Mouse (Mus musculus) natural killer cell, adult 2 months (primary cell): Measurements from ENCODE around the gene Sprr3.
"Not testable (repeated sequence)": the region's sequence is repeated elsewhere in the genome, so short reads cannot be mapped to it uniquely, and the experiment has no call there.

Source experiments
- DNase-seq, 2 experiments: peaks; one replicate each; pipeline ENCODE4 v3.0.0; 2022; ENCODE audit warnings: low spot score in 2 of 2

The Sprr3 gene

DNA sequence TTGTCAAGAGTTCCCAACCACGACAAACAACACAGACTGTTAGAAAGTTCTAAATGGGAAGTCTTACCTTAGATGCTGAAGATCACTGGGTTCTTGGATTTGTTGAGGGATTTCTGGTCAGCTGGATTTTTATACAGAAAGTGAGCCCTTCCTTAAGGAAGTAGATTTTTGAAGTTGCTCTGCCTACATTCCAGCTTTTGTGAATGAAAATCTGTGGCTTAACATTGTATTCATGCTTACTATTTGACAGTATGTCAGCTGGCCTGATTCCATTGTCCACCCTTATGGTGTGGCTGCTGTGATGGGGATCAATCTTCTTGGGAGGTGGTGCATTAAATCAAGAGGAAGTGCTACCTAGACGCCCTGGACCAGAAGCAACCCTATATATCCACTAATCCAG is at the start of gene Sprr3:
TSS of gene Sprr3 (minus strand) at position 101 of the 400 bp plus-strand sequence.
- DNase-seq = no peak

DNA sequence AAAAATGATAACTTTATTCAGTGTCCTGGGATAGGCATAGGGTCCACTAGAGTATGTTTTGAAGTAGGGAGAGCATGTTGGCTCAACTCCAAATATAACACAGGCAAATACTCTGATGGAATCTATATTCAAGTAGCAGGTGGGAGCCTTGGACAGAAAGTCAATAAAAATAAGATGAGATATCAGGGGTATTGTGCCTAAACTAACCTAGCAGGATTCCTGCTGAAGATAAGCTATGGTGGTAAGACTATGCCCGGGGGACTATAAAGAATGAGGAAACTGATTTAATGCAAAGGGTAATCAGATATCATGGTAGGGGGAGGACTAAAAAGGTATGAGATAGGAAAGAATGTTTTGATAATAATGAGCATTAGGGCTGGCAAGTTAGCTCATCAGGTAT is 49.7 kb upstream of the Sprr3 start:
- DNase-seq = no peak

DNA sequence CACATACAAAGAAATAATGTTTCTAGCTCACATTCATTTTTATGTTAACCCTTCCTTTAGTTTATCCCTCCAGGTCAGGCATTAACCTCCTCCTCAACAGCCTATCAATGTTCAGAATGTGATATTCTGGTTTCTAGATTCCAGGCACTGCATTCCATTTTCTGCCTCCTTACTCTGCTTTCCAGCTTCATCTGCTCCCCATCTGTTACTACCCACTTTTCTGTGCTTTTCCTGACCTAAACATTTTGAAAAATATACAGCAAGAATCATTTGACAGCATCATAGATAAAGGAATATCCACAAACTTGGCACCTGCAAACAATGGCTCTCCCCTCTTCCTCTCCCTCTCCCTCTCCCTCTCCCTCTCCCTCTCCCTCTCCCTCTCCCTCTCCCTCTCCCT is 45.0 kb upstream of the Sprr3 start:
- no peak for DNase-seq

DNA sequence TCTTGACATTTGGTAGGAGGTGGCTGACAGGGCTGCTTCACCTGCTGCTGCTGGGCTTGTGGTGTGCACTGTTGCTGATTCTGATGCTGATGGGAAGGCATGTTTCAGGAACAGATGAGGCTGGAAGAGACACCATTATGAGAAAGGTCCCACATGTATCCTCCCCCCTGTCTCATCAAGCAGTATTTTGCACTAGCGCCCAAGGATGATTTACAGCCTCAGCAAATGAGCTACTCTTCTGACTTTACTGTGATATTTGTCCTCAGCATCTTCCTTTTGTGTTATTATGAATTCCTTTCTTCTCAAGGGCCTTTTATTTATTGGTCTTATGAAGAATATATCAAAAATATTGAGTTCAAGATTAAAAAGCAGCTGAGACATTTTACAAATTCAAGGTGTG is 41.9 kb upstream of the Sprr3 start, which contains the start of gene Sprr4:
TSS of gene Sprr4 (minus strand) at position 101 of the 400 bp plus-strand sequence.
- no peak for DNase-seq

DNA sequence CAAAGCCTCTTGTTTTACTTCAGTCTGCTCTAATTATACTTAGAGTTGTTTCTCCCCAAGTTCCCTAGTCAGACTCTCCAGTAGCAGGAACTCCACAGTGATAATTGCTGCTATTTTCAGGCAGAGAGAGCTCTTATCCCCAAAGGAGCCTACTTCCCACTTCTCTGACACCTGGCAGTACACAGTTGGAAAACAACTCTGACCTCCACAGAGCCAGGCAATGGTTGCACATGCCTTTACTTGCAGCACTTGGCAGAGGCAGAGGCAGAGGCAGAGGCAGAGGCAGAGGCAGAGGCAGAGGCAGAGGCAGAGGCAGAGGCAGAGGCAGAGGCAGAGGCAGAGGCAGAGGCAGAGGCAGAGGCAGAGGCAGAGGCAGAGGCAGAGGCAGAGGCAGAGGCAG is 31.7 kb upstream of the Sprr3 start:
- not testable (repeated sequence) for DNase-seq

DNA sequence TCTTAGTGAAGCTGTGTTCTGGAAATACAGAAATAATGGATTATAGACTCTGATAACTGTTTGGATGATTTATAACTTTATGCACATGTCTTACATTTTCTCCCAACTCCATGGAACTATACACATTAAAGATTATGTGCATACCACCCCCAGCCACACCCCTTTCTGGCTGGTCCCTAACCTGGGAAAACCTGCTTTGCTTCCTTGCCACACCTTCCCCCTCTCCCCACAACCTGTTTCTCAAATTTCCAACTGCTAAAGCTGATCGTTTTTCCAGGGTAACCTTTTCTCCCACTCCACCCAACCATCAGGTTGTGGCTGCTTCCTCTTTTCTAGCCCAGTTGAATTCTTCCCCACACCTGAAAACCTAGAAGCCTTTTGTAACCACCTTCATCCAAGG is 27.8 kb upstream of the Sprr3 start:
- no peak for DNase-seq

DNA sequence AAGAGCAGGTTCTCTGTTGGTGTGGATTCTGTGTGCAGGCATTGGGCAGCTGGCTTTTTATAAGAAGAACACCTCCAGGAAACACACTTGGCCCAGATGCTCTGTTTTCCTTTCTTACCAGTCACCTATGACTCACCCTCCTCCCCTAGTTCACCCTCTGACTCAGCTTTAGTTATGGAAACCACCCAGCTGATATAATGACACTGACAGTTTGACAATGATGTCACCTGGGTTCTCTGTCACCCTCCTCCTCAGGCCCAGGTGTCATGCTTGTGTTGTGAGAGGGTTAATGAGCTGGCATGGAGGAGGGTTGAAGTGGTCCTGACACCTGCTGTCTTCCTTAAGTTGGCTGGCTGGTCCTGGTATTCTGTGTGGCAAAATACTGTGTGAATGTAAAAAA is 27.3 kb upstream of the Sprr3 start, which contains the start of gene Sprr1a:
TSS of gene Sprr1a (minus strand) at position 33 of the 400 bp plus-strand sequence.
- DNase-seq = no peak

DNA sequence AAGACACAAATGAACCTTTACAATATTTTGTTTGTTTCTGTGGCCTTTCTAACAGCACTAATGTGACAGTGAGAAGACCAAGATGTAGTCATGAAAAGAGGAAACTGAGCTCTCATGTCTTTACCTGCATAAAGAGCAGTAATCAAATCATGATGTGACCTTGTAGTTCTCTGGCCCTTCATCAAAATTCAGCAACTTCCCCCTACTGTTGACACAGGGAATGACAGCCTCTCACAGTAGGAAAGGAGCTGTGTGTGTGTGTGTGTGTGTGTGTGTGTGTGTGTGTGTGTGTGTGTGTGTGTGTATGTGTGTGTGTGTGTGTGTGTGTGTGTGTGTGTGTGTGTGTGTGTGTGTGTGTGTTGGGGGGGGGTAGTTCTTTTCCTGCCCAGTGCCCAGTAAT is 22.7 kb upstream of the Sprr3 start:
- DNase-seq = not testable (repeated sequence)

DNA sequence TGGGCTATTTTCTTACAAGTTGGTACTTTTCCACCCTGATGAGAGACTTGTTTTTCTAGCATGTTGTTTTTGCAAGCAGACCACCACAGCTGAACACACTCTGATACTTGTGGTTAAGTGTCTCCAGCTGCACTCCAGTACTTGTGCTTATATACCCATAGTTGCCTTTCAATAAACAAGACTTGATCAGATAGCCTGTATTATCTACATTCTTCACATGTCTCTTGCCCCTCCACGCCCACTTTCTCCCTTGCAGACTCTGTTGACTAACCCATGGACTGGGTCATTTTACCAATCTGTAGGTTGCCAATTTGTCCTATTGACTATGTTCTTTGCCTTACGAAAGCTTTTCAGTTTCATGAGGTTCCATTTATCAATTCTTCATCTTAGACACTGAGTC is 11.6 kb upstream of the Sprr3 start:
- DNase-seq = no peak

DNA sequence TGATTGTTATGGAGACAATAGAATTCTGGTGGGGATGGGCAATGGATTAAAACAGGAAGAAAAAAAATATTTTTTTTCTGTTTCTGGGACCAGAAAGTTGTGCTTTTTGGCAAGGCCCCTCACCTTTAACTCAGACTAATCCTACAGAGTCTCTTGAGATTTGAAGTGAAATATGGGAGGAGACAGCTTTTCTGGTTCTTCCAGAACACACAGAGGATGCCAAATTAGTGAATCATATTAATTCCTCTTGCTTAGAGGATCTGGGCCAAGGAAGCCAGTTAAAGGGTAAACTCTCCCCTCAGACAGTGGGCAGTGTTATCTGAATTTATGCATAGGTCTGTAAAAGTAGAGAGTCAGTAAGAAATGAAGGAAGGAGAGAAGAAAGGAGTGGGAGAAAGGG is 8.9 kb upstream of the Sprr3 start:
- no peak for DNase-seq

DNA sequence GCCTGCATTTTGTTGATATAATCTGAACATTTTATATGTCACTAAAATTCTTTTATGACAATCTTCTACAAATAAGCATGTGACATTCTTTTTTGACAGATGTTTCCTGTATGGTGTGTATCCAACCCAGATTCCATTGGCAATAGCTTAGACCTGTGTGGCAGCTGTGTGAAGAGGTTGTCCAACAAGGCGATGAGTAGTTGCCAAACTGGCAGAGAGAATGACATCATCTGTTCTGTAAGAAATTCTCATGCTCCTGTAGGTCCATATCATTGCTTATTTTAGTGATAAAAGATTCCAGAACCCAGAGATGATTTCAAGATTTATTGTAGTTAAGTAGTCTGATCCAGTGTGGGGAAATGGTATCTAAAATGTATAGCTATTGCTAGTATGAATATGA is 8.1 kb upstream of the Sprr3 start:
- no peak for DNase-seq

DNA sequence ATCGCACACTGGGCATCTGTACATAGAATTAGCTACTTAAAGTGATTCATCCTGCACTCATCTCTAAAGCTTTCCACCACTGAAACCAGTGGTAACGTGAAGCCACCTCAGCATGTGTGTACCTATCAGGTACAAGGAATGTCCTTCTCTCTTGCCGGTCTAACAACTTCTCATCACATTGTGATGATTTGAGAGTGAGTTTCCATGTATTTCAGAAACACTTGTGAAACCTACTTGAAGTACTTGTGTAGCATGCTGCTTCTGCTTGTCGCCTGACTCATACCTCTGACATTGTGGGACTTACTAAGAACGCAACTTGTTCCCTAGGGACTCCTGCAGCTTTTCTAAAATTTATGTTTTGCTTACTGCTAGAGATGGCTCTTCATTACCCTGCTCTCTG is 3.4 kb downstream of the Sprr3 start:
- DNase-seq = no peak

DNA sequence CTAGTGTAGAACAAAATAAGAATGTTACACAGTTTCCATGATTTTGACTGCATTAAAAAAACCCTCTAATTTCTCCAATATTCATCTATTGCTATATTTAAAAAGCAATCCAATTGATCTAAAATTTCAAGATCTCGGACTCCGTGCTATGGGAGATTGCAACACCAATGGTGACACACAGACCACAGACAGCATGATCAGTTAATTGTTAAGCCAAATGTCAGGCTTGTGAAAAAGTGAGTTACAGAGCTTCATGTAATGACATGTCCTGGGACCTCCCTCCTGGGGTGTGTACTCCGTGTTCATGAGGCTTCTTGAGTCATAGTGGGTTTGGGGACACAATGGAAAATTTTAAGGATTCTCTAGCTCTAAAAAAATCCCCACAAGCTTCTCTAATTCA is 18.3 kb downstream of the Sprr3 start:
- DNase-seq = no peak

DNA sequence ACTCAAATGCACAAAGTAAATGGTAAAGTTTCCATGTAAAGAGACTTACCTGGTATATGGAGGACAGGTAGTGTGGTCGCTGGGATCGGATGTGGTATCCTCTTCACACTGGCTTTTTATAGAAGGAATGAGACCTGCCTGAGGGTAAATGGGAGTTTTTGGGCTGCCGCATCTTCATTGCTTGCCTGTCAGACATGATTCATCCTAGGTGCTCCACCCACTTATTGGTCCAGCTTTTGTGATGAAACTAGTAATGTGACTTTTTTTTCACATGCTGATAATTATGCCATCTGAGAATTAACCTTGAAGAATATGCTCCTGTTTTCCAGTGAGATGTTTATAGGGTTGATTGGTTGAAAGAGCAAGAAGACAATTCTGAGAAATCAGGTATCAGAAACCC is 19.8 kb downstream of the Sprr3 start, which contains the start of gene Sprr1b:
TSS of gene Sprr1b (minus strand) at position 101 of the 400 bp plus-strand sequence.
- DNase-seq = no peak

DNA sequence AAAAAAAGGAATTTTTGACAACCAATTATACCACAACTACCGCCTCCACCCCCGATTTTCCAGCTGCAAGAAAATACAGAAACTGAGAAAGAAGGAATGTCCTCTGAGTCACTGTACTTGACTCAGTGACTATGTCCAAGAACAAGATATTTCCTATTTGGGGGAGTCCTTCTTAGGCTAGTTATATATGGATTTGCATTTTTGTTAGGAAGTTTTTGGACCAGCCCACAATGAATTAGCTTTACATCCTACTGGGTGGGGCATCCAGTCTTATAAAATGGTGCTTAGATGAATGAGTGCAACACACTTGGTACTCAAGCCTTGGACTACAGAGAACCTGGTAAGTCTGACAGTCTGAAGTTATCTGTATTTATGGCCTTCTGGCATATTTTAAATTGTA is 26.2 kb downstream of the Sprr3 start, which contains the start of gene Sprr2k:
TSS of gene Sprr2k (plus strand) at position 301 of the 400 bp plus-strand sequence.
- DNase-seq = no peak

DNA sequence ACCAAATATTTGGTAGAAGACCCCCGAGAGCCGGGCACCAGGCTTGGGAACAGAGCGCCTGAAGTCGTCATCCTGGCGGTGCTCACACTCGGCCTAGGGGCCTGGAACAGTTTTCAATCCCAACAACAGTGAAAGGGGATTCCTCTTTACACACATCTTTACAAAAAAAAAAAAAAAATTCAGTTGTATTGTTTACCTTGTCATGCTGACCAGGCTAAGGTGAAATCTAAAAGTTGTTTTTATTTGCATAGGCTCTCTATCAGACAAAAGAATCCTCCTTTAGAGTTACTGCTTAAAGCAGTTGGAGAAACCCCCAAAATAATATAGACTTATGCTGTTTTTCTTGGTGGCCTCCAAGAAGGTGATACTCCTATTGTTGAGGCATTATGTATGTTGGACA is 29.2 kb downstream of the Sprr3 start, which contains the start of gene Gm9774:
TSS of gene Gm9774 (minus strand) at position 101 of the 400 bp plus-strand sequence.
- DNase-seq = no peak

DNA sequence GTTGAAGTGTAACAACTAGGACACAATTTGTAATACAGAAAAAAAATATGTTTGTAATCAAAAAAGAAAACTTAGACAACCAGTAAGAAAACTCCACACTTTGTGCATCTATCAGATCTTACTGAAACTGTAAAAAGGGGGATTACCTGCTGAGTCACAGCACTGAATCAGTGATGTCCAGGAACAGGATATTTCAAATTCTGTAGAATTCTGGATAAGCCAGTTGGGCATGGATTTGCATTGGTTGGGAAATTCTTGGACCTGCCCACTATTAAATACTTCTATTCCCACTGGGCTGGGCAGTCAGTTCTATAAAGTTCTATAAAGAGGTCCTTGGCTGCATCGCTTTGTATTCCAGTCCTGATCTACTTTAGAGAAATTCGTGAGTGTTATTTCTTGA is 40.7 kb downstream of the Sprr3 start, which contains the start of gene Sprr2j-ps:
TSS of gene Sprr2j-ps (plus strand) at position 301 of the 400 bp plus-strand sequence.
- no peak for DNase-seq

DNA sequence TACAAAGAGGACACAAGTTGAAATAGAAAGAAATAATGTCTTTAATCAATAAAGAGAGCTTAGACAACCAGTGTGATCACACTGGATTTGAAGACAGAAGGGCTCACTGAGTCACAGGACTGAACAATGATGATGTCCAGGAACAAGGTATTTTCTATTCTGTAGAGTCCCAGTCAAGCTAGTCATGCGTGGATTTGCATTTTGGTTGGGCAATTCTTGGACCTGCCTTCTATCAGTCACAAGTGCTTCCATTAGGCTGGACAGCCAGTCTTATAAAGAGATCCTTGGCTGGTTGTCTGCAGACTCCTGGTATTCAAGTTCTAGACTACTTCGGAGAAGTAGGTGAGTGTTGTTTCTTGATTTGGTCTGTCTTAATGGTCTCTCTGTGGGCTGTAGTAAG is 50.8 kb downstream of the Sprr3 start, which contains the start of gene Sprr2i:
TSS of gene Sprr2i (plus strand) at position 301 of the 400 bp plus-strand sequence.
- no peak for DNase-seq
